Mouse (Mus musculus): ENCODE results near the gene Kirrel. TPM values are rescaled to one million over a fixed set of nuclear protein-coding genes. Genes with fewer than 3 reads are reported as not detected.
"Not testable (repeated sequence)": the region's sequence is repeated elsewhere in the genome, so short reads cannot be mapped to it uniquely, and the experiment has no call there.

Gene Kirrel
- total and polyA plus RNA-seq, 3 experiments, result not detected

- Histone ChIP-seq H3K27me3 (replicated peaks) (peaks cover 48% of the 10 kb centered on the region), H3K9ac (ENCODE audit: insufficient read depth, low read depth) (no peak overlapping the region), H3K79me2 (replicated peaks; ENCODE audit: control insufficient read depth, extremely low read depth, insufficient read depth, poor library complexity, severe bottlenecking) (no peaks in the 10 kb centered on the region), H3K4me1 (ENCODE audit: control insufficient read depth in 1 of 2, insufficient read depth in 2 of 2) (no peaks in the 10 kb centered on the region), H3K4me2 (ENCODE audit: insufficient read depth, low read depth, poor library complexity, severe bottlenecking) (no peak overlapping the region), H3K36me3 (replicated peaks in 1 of 2; ENCODE audit: control insufficient read depth in 1 of 2, insufficient read depth in 1 of 2, low read length in 1 of 2) (no peaks in the 10 kb centered on the region), H3K27ac (ENCODE audit: insufficient read depth, low read depth) (no peak overlapping the region), H3K9me3 (replicated peaks; ENCODE audit: low read length) (no peaks in the 10 kb centered on the region), H3K4me3 (replicated peaks in 1 of 3; ENCODE audit: low read depth in 2 of 3, low read length in 2 of 3, poor library complexity in 1 of 3) (no peak overlapping the region)
- in situ Hi-C loops (cut with MboI; ENCODE audit: low pct_ligation_motif_present, low pct_unique_long_range_greater_than_20kb, low sequenced_read_pairs) (no loop called here), dilution Hi-C loops (cut with MboI; ENCODE audit: extremely low pct_ligation_motif_present, extremely low pct_unique_long_range_greater_than_20kb, low sequenced_read_pairs) (no loop called here)
- DNase-seq (ENCODE audit: extremely low read depth), result no peak
- TF ChIP-seq NRF1 (IDR thresholded peaks at IDR 0.05; ENCODE audit: low read depth, low read length) (no peak), ZKSCAN1 (IDR thresholded peaks at IDR 0.05; ENCODE audit: borderline replicate concordance, low read depth, low read length) (no peak)
Measured at GRCm38 (mm10) chr3:87114801-87115200, 59.7 kb downstream of the Kirrel start.

- dilution Hi-C loops (cut with MboI; ENCODE audit: extremely low pct_ligation_motif_present, extremely low pct_unique_long_range_greater_than_20kb, low sequenced_read_pairs); H3K4me1 ChIP-seq (ENCODE audit: control insufficient read depth in 1 of 2, insufficient read depth in 2 of 2); H3K36me3 ChIP-seq (replicated peaks in 1 of 2; ENCODE audit: control insufficient read depth in 1 of 2, insufficient read depth in 1 of 2, low read length in 1 of 2); DNase-seq (ENCODE audit: extremely low read depth); H3K27ac ChIP-seq (ENCODE audit: insufficient read depth, low read depth); H3K9me3 ChIP-seq (replicated peaks; ENCODE audit: low read length); H3K4me2 ChIP-seq (ENCODE audit: insufficient read depth, low read depth, poor library complexity, severe bottlenecking); in situ Hi-C loops (cut with MboI; ENCODE audit: low pct_ligation_motif_present, low pct_unique_long_range_greater_than_20kb, low sequenced_read_pairs); H3K79me2 ChIP-seq (replicated peaks; ENCODE audit: control insufficient read depth, extremely low read depth, insufficient read depth, poor library complexity, severe bottlenecking); H3K4me3 ChIP-seq (replicated peaks in 1 of 3; ENCODE audit: low read depth in 2 of 3, low read length in 2 of 3, poor library complexity in 1 of 3); H3K9ac ChIP-seq (ENCODE audit: insufficient read depth, low read depth): not testable (repeated sequence)
- H3K27me3 ChIP-seq (replicated peaks), result peaks cover 56% of the 10 kb centered on the region
Measured at GRCm38 (mm10) chr3:87113881-87114280, 60.7 kb downstream of the Kirrel start.

- Histone ChIP-seq H3K9ac (ENCODE audit: insufficient read depth, low read depth) (no peak overlapping the region), H3K36me3 (replicated peaks in 1 of 2; ENCODE audit: control insufficient read depth in 1 of 2, insufficient read depth in 1 of 2, low read length in 1 of 2) (no peaks in the 10 kb centered on the region), H3K27me3 (replicated peaks) (peaks cover 55% of the 10 kb centered on the region), H3K79me2 (replicated peaks; ENCODE audit: control insufficient read depth, extremely low read depth, insufficient read depth, poor library complexity, severe bottlenecking) (no peaks in the 10 kb centered on the region), H3K4me3 (replicated peaks in 1 of 3; ENCODE audit: low read depth in 2 of 3, low read length in 2 of 3, poor library complexity in 1 of 3) (no peak overlapping the region), H3K27ac (ENCODE audit: insufficient read depth, low read depth) (no peak overlapping the region), H3K4me2 (ENCODE audit: insufficient read depth, low read depth, poor library complexity, severe bottlenecking) (no peak overlapping the region), H3K4me1 (ENCODE audit: control insufficient read depth in 1 of 2, insufficient read depth in 2 of 2) (no peaks in the 10 kb centered on the region), H3K9me3 (replicated peaks; ENCODE audit: low read length) (no peaks in the 10 kb centered on the region)
- dilution Hi-C loops (cut with MboI; ENCODE audit: extremely low pct_ligation_motif_present, extremely low pct_unique_long_range_greater_than_20kb, low sequenced_read_pairs) (no loop called here), in situ Hi-C loops (cut with MboI; ENCODE audit: low pct_ligation_motif_present, low pct_unique_long_range_greater_than_20kb, low sequenced_read_pairs) (no loop called here)
- DNase-seq (ENCODE audit: extremely low read depth), result no peak
- TF ChIP-seq CHD2 (IDR thresholded peaks at IDR 0.05; ENCODE audit: low read length), result no peak
- TF ChIP-seq MAFK (IDR thresholded peaks at IDR 0.05; ENCODE audit: insufficient replicate concordance, low read length), result no peak
- TF ChIP-seq TBP (conservative IDR thresholded peaks at IDR 0.05; ENCODE audit: low read depth, low read length), result no peak
- no peak for TF ChIP-seq CTCF (conservative IDR thresholded peaks at IDR 0.05 in 1 of 2, IDR thresholded peaks at IDR 0.05 in 1 of 2; ENCODE audit: low read depth in 2 of 2, low read length in 2 of 2)
- no peak for TF ChIP-seq JUN (IDR thresholded peaks at IDR 0.05; ENCODE audit: insufficient read depth, low read depth, low read length)
- TF ChIP-seq MAX (IDR thresholded peaks at IDR 0.05; ENCODE audit: low read length), result no peak
- TF ChIP-seq BHLHE40 (IDR thresholded peaks at IDR 0.05; ENCODE audit: low read depth, low read length), result no peak
- TF ChIP-seq TCF12 (IDR thresholded peaks at IDR 0.05; ENCODE audit: low read depth, low read length), result no peak
- TF ChIP-seq POLR2AphosphoS2 (IDR thresholded peaks at IDR 0.05; ENCODE audit: low read depth, low read length), result no peak
- TF ChIP-seq RCOR1 (conservative IDR thresholded peaks at IDR 0.05; ENCODE audit: low read depth, low read length), result no peak
- TF ChIP-seq ELF1 (IDR thresholded peaks at IDR 0.05; ENCODE audit: low read depth, low read length), result no peak
Measured at GRCm38 (mm10) chr3:87112264-87112663, 62.3 kb downstream of the Kirrel start.
